Mouse (Mus musculus) frontal cortex, postnatal 36 days (tissue): ENCODE data around the gene Rab22a.
"Not testable (repeated sequence)": the region's sequence is repeated elsewhere in the genome, so short reads cannot be mapped to it uniquely, and the experiment has no call there.

ENCODE experiments used
- DNase-seq, 2 experiments: peaks; one replicate each; pipeline ENCODE4 v3.0.0; 2022; ENCODE audit warnings: low spot score in 2 of 2

Gene Rab22a

GRCm38 (mm10) chr2:173672328-173672896 is 12.9 kb downstream of the Rab22a start:
- DNase-seq: no peak

- no peak for DNase-seq
Measured at GRCm38 (mm10) chr2:173673469-173673868, 13.9 kb downstream of the Rab22a start.

GRCm38 (mm10) chr2:173678593-173678992 is 19.0 kb downstream of the Rab22a start:
- no peak for DNase-seq

- no peak for DNase-seq
Measured at GRCm38 (mm10) chr2:173679217-173679616, 19.7 kb downstream of the Rab22a start.

GRCm38 (mm10) chr2:173680153-173680552 is 20.6 kb downstream of the Rab22a start:
- DNase-seq: no peak

GRCm38 (mm10) chr2:173682773-173683172 is 23.2 kb downstream of the Rab22a start:
- no peak for DNase-seq

GRCm38 (mm10) chr2:173685781-173686361 is 26.3 kb downstream of the Rab22a start:
- DNase-seq: no peak

GRCm38 (mm10) chr2:173687363-173687762 is 27.8 kb downstream of the Rab22a start:
- no peak for DNase-seq

GRCm38 (mm10) chr2:173689835-173690234 is 30.3 kb downstream of the Rab22a start:
- DNase-seq: no peak

GRCm38 (mm10) chr2:173691748-173692147 is 32.2 kb downstream of the Rab22a start:
- DNase-seq: no peak

GRCm38 (mm10) chr2:173692693-173693092 is 33.1 kb downstream of the Rab22a start:
- no peak for DNase-seq

GRCm38 (mm10) chr2:173698850-173699249 is 39.3 kb downstream of the Rab22a start:
- peak in 1 of 2 experiments; percentile 6 for DNase-seq

GRCm38 (mm10) chr2:173702096-173702866 is 42.7 kb downstream of the Rab22a start:
- DNase-seq: no peak

GRCm38 (mm10) chr2:173702867-173703237 is 43.3 kb downstream of the Rab22a start:
- DNase-seq: no peak

- DNase-seq: no peak
Measured at GRCm38 (mm10) chr2:173705827-173706551, 46.4 kb downstream of the Rab22a start.

- DNase-seq: not testable (repeated sequence)
Measured at GRCm38 (mm10) chr2:173707626-173708025, 48.1 kb downstream of the Rab22a start.

GRCm38 (mm10) chr2:173710193-173710592 is 50.6 kb downstream of the Rab22a start:
- DNase-seq: no peak

GRCm38 (mm10) chr2:173712656-173713055 is 53.1 kb downstream of the Rab22a start:
- no peak for DNase-seq

- no peak for DNase-seq
Measured at GRCm38 (mm10) chr2:173713241-173713640, 53.7 kb downstream of the Rab22a start.

GRCm38 (mm10) chr2:173714620-173715218 is 55.2 kb downstream of the Rab22a start:
- DNase-seq: no peak

- no peak for DNase-seq
Measured at GRCm38 (mm10) chr2:173716966-173717365, 57.4 kb downstream of the Rab22a start.

GRCm38 (mm10) chr2:173719115-173719514 is 59.6 kb downstream of the Rab22a start, which contains the start of gene 1700010B08Rik:
1700010B08Rik (plus strand) TSS chr2:173719415.
- not testable (repeated sequence) for DNase-seq
